Mouse (Mus musculus) thymus, postnatal 36 days (tissue): Measurements from ENCODE around the gene Olfr1487.
"Not testable (repeated sequence)": the region's sequence is repeated elsewhere in the genome, so short reads cannot be mapped to it uniquely, and the experiment has no call there.

Experiments
- DNase-seq, 2 experiments: peaks; one replicate each; pipeline ENCODE4 v3.0.0; 2022; ENCODE audit warnings: mixed read lengths in 2 of 2

Gene Olfr1487

DNA sequence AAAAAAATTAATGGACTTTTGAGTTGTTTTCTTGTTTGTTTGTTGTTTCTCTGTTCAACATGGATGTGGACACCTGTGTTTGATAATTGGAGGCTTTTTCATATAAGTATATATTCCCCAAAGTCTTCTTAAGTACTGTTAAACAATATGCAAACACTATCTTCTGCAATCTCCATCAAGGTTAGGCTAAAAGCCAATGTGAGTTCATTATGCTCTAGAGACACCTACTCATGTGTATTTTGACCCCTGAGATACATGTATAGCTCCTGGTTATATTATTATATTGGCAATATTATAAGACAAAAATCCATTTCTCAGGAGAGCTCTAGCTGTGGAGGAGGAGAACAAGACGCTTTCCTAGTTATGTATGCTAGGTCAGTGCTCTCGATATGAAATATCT, at the start of gene Olfr1487:
TSS of gene Olfr1487 (plus strand) at position 301 of the 400 bp plus-strand sequence.
- not testable (repeated sequence) for DNase-seq

DNA sequence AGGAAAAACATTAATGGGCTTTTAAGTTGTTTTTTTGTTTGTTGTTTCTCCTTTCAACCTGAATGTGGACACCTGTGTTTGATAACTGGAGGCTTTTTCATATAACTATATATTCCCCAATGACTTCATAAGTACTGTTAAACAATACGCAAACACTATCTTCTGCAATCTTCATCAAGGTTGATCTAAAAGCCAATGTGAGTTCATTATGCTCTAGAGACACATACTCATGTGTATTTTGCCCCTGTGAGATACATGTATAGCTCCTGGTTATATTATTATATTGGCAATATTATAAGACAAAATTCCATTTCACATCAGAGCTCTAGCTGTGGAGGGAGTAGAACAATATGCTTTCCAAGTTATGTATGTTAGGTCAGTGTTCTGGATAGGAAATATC, 34.0 kb upstream of the Olfr1487 start, which contains the start of gene Olfr1484:
TSS of gene Olfr1484 (plus strand) at position 301 of the 400 bp plus-strand sequence.
- DNase-seq: no peak

DNA sequence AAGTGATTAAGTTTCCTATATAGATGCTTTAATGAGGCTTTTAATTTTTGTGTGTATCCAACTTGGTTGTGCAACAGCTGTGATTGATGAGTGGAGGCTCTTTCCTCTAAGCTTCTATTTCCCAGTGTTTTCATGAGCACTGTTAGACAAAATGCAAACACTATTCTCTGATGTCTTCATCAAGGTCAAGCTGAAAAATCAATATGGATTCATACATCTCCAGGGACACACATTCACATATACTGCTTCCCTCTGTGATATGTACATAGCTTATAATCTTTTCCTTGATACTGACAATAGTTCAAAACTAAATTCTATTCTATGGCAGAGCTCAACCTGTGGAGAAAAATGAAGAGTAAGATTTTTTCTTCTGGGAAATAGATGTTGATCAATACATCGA, 14.1 kb downstream of the Olfr1487 start, which contains the start of gene Olfr1489:
TSS of gene Olfr1489 (plus strand) at position 301 of the 400 bp plus-strand sequence.
- no peak for DNase-seq

DNA sequence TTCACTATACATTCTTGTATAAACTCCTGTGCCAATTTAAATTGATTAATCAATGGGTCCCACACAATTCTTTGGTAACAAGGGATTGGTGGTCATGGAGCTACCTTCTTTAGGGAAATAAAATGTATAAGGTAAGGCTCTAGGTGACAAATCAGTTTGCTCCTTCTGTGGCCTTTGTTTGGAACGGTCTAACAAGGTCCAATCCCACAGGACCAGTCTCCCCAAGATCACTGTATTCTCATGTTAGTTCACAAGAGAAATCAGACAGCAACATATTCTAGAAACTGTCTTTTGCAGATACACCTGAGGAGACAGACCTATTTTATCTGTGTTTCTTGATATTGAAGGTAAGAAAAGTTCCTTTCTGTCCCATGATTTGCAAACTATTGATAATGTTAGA, 33.6 kb downstream of the Olfr1487 start, which contains the start of gene Olfr1490:
TSS of gene Olfr1490 (plus strand) at position 301 of the 400 bp plus-strand sequence.
- no peak for DNase-seq
